Comparison of ENCODE assay signal across 23 mouse cellular contexts in genomic region chr1:118402966-118403365, GRCm38 (mm10). TPM values are rescaled to one million over a fixed set of nuclear protein-coding genes. Genes with fewer than 3 reads are reported as not detected.
A peak's percentile ranks its signal among the peaks of the same experiment; 100 is the strongest.
DNase-seq lines count a peak whose midpoint lies in the region; ATAC-seq and TF ChIP-seq lines count a peak whose summit lies in the region.
"Had no signal": no experiment of that assay in that cellular context is flagged by ENCODE, and none has a peak within 500 bp of the region (broad histone marks: within the 10 kb centered on the region; RNA-seq: fewer than 3 reads in every experiment).

No protein-coding gene starts in this region.

- H3K36me3 ChIP-seq in heart, postnatal 0 days (replicated peaks; ENCODE audit: control insufficient read depth, insufficient read depth, low read length): no peaks in the 10 kb centered on the region; the same call in 1 of the 2 replicates
- H3K36me3 ChIP-seq in liver, embryonic 16.5 days (ENCODE audit: control insufficient read depth, insufficient read depth): no peaks in the 10 kb centered on the region
- H3K36me3 ChIP-seq in liver, embryonic 12.5 days: peaks cover 13% of the 10 kb centered on the region
- H3K36me3 ChIP-seq: embryonic facial prominence, embryonic 15.5 days; hindbrain, embryonic 13.5 days; intestine, embryonic 15.5 days had no signal

- no peak for DNase-seq in gastrocnemius, adult 2 months
- no peak for DNase-seq in gastrocnemius, postnatal 10 days
- DNase-seq in heart, postnatal 0 days (ENCODE audit: low spot score): no peak
- DNase-seq in heart, adult 8-10 months (ENCODE audit: low spot score): no peak
- peak; percentile 43 for DNase-seq in yolk sac, embryonic 10.5 days (ENCODE audit: low spot score)
- DNase-seq in adrenal gland, postnatal 14 days: no peak
- DNase-seq: adrenal gland, adult 2 months; adrenal gland, postnatal 36 days; B cell, adult 2 months; cerebellum, adult 2 months; cerebellum, postnatal 14 days; heart, adult 2 months; heart, postnatal 36 days had no signal

- H3K4me3 ChIP-seq in gastrocnemius, adult 2 months: no peak overlapping the region
- H3K4me3 ChIP-seq in heart, postnatal 0 days (ENCODE audit: low read depth, low read length): no peak overlapping the region
- no peak overlapping the region for H3K4me3 ChIP-seq in liver, embryonic 16.5 days (ENCODE audit: low read depth, low read length)
- no peak overlapping the region for H3K4me3 ChIP-seq in liver, embryonic 12.5 days
- H3K4me3 ChIP-seq: embryonic facial prominence, embryonic 15.5 days; erythroblast, embryonic 14.5 days; forebrain, embryonic 10.5 days; heart, adult 2 months; hindbrain, embryonic 13.5 days; intestine, embryonic 15.5 days had no signal

- no peak overlapping the region for H3K4me2 ChIP-seq in heart, postnatal 0 days (ENCODE audit: low read depth, low read length)
- H3K4me2 ChIP-seq in liver, embryonic 16.5 days (ENCODE audit: low read depth, low read length): no peak overlapping the region
- H3K4me2 ChIP-seq in liver, embryonic 12.5 days: no peak overlapping the region
- H3K4me2 ChIP-seq: embryonic facial prominence, embryonic 15.5 days; hindbrain, embryonic 13.5 days; intestine, embryonic 15.5 days had no signal

- intact Hi-C loops in gastrocnemius, adult 2 months (cut with DNase I): no loop called here

- H3K9ac ChIP-seq in heart, postnatal 0 days (replicated peaks; ENCODE audit: low read depth, low read length): no peak overlapping the region
- H3K9ac ChIP-seq in liver, embryonic 16.5 days (ENCODE audit: low read depth, low read length): no peak overlapping the region
- no peak overlapping the region for H3K9ac ChIP-seq in liver, embryonic 12.5 days
- H3K9ac ChIP-seq: embryonic facial prominence, embryonic 15.5 days; hindbrain, embryonic 13.5 days; intestine, embryonic 15.5 days had no signal

- 0 out of 2 replicates have a peak, but pooled peaks cover 3% of the 10 kb centered on the region for H3K4me1 ChIP-seq in heart, postnatal 0 days (ENCODE audit: control insufficient read depth, insufficient read depth)
- peaks cover 9% of the 10 kb centered on the region for H3K4me1 ChIP-seq in liver, embryonic 16.5 days (ENCODE audit: control insufficient read depth, low read depth, low read length)
- H3K4me1 ChIP-seq in liver, embryonic 12.5 days: peaks cover 35% of the 10 kb centered on the region
- H3K4me1 ChIP-seq: intestine, embryonic 15.5 days had no signal

- TF ChIP-seq EP300 in heart, postnatal 0 days (IDR thresholded peaks at IDR 0.05; ENCODE audit: low read depth): no peak

- H3K27ac ChIP-seq in gastrocnemius, adult 2 months: peak overlapping the region; percentile 66
- H3K27ac ChIP-seq in heart, postnatal 0 days (ENCODE audit: low read depth): 0 out of 2 replicates have a peak overlapping the region, but pooled peaks have one; percentile 36
- no peak overlapping the region for H3K27ac ChIP-seq in liver, embryonic 16.5 days (ENCODE audit: low read length)
- H3K27ac ChIP-seq in liver, embryonic 12.5 days: no peak overlapping the region
- H3K27ac ChIP-seq: embryonic facial prominence, embryonic 15.5 days; forebrain, embryonic 10.5 days; heart, adult 2 months; hindbrain, embryonic 13.5 days; hindbrain, postnatal 0 days; intestine, embryonic 15.5 days had no signal

- WGBS in heart, postnatal 0 days: 83% methylated on average over 6 of the region's 6 CpGs
- 78% methylated on average over 6 of the region's 6 CpGs for WGBS in liver, embryonic 16.5 days (ENCODE audit: insufficient replicate concordance)
- WGBS in liver, embryonic 12.5 days (ENCODE audit: insufficient replicate concordance): 78% methylated on average over 6 of the region's 6 CpGs

- H3K27me3 ChIP-seq in heart, postnatal 0 days (ENCODE audit: control insufficient read depth, insufficient read depth, low read length): no peaks in the 10 kb centered on the region
- no peaks in the 10 kb centered on the region for H3K27me3 ChIP-seq in liver, embryonic 16.5 days (ENCODE audit: control insufficient read depth, insufficient read depth, low read depth, low read length)
- no peaks in the 10 kb centered on the region for H3K27me3 ChIP-seq in liver, embryonic 12.5 days (replicated peaks)
- H3K27me3 ChIP-seq: embryonic facial prominence, embryonic 15.5 days; hindbrain, embryonic 13.5 days; intestine, embryonic 15.5 days; Patski had no signal

- no peaks in the 10 kb centered on the region for H3K9me3 ChIP-seq in heart, postnatal 0 days (replicated peaks; ENCODE audit: control insufficient read depth, low read length)
- H3K9me3 ChIP-seq in liver, embryonic 16.5 days (replicated peaks; ENCODE audit: control insufficient read depth, low read length): no peaks in the 10 kb centered on the region
- H3K9me3 ChIP-seq in liver, embryonic 12.5 days (replicated peaks): no peaks in the 10 kb centered on the region
- H3K9me3 ChIP-seq: embryonic facial prominence, embryonic 15.5 days; forebrain, embryonic 10.5 days; hindbrain, embryonic 13.5 days; intestine, embryonic 15.5 days had no signal

- ATAC-seq in heart, postnatal 0 days (ENCODE audit: insufficient read depth, low read depth): no peak
- ATAC-seq in liver, embryonic 16.5 days (ENCODE audit: low read depth): peak; percentile 21; the same call in 1 of the 2 replicates
- no peak for ATAC-seq in liver, embryonic 12.5 days
- ATAC-seq: forebrain, embryonic 14.5 days; hindbrain, postnatal 0 days; intestine, embryonic 15.5 days; Patski had no signal

- TF ChIP-seq CTCF in gastrocnemius, adult 2 months (IDR thresholded peaks at IDR 0.05): no peak
- no peak for TF ChIP-seq CTCF in heart, postnatal 0 days (IDR thresholded peaks at IDR 0.05; ENCODE audit: low read depth)

RNA-seq across cellular contexts. Expression of gene Clasp1, which starts 14.1 kb away (rescaled TPM):
- total RNA-seq in gastrocnemius, adult 2 months (2021): 10 to 100 TPM; 45.9 to 50.5 TPM
- 10 to 100 TPM; 78.7 to 90.1 TPM for total RNA-seq in gastrocnemius, postnatal 10 days (2021)
- 297 and 366 TPM in 2 replicates for total RNA-seq in heart, postnatal 0 days (2014; rRNA removed; ENCODE audit: low replicate concordance)
- polyA plus RNA-seq in heart, postnatal 0 days (2015; fragmentation: Nextera tagmentation; extraction: Ambion mirVana): 75.8 and 106 TPM in 2 replicates
- total RNA-seq in heart, adult 8-10 months (2022): 100 to 1,000 TPM; 339 to 450 (median 397) TPM
- 10.9 and 11.2 TPM in 2 replicates for polyA plus RNA-seq in liver, embryonic 16.5 days (2015; fragmentation: Nextera tagmentation; extraction: Ambion mirVana)
- 21.6 and 22.3 TPM in 2 replicates for polyA plus RNA-seq in liver, embryonic 12.5 days (2016; fragmentation: Nextera tagmentation; extraction: Ambion mirVana)
- total RNA-seq in adrenal gland, postnatal 14 days (2021): 46.3 and 50.9 TPM in 2 replicates

Comparison
In these comparisons a context has a peak if more than half of its experiments do, and no peak if none do; other contexts are left out.
1. H3K27ac ChIP-seq: peak in gastrocnemius, adult 2 months (single experiment) and heart, postnatal 0 days (single experiment); none in liver, embryonic 16.5 days (single experiment) and liver, embryonic 12.5 days (single experiment).